Mouse (Mus musculus): ENCODE data around the gene Gm10198. TPM values are rescaled to one million over a fixed set of nuclear protein-coding genes. Genes with fewer than 3 reads are reported as not detected.

Gene Gm10198
- total RNA-seq, 2 experiments from 2014 or later, result not detected

Other genes starting within 250 kb of the Gm10198 start
- 10 to 100 TPM; 49.8 to 58.4 TPM for gene Gpbp1, start 102.7 kb upstream of the Gm10198 start, total RNA-seq (2021)
- gene Gm49496, start 42.8 kb upstream of the Gm10198 start, total RNA-seq (2021), result not detected
- 10 to 100 TPM; 13.8 to 15.1 TPM for gene Mier3, start 88.2 kb downstream of the Gm10198 start, total RNA-seq (2021)
- gene Map3k1, start 216.2 kb downstream of the Gm10198 start, total RNA-seq (2021), result 10 to 100 TPM; 17.0 to 19.6 TPM